Mouse (Mus musculus) lung, adult 2 months (tissue): ENCODE data around the gene Adam12. TPM values are rescaled to one million over a fixed set of nuclear protein-coding genes. Genes with fewer than 3 reads are reported as not detected.

Experiments used
- DNase-seq: peaks from one replicate; pipeline ENCODE4 v3.0.0; 2022
- H3K4me1 ChIP-seq: fragments of 200-500 bp; 2 replicates; pipeline ENCODE4 v1.6.1; 2011; ENCODE audit warnings: low read length; ENCODE audit not compliant: control insufficient read depth, insufficient read depth
- H3K4me3 ChIP-seq: fragments of 200-500 bp; replicated peaks from 2 replicates; pipeline ENCODE3; 2011; ENCODE audit warnings: low read depth, mild to moderate bottlenecking, control low read depth, low read length; ENCODE audit errors: extremely low read depth
- CTCF ChIP-seq: fragments of 200-500 bp; IDR thresholded peaks from 2 replicates; pipeline ENCODE4 v1.5.1; 2011; ENCODE audit warnings: mild to moderate bottlenecking, low read length, control low read depth; ENCODE audit not compliant: insufficient read depth
- POLR2A ChIP-seq: fragments of 200-500 bp; IDR thresholded peaks from 2 replicates; pipeline ENCODE4 v1.6.1; 2011; ENCODE audit warnings: low read depth, mild to moderate bottlenecking, control low read depth, low read length, borderline replicate concordance; ENCODE audit errors: extremely low read depth
- WGBS: fragments of 180-500 bp; shearing (Covaris S2); methylation state at CpG from one replicate; pipeline ENCODE4 v1.1.7; 2018; 5-methylcytosine and 5-hydroxymethylcytosine counted together
- polyA plus RNA-seq: library from polyadenylated mRNA; depleted of rRNA; stranded (reverse); fragments of >200 nt; gene quantifications from 2 replicates; pipeline ENCODE4 v1.2.3, GENCODE M21; 2012

The Adam12 gene
- polyA plus RNA-seq, 1 experiment = 1.1 TPM

DNA sequence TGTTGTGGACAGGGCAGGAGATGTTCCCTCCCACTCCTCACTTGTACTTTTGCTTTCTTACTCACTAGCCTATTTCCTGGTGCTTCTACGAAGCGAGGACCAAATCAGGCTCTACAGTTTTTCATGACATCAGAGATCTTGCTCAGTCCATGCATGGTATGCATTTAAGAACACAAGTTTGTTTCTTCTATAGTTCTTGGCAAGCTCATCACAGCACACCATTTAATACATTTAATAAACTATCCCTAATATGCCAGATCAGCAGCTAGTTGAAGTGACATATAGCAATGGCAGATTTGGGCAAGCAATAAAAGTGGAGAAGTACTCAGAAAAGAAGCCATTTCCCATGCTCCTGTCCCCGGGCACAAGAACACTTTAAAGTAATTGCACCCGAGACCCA lies 285.8 kb downstream of the Adam12 start:
- no peak for DNase-seq
- no peaks in the 10 kb centered on the region for H3K4me1 ChIP-seq
- no peak overlapping the region for H3K4me3 ChIP-seq
- 65% methylated on average over 4 of the region's 4 CpGs for WGBS
- no peak for TF ChIP-seq CTCF
- no peak for TF ChIP-seq POLR2A

DNA sequence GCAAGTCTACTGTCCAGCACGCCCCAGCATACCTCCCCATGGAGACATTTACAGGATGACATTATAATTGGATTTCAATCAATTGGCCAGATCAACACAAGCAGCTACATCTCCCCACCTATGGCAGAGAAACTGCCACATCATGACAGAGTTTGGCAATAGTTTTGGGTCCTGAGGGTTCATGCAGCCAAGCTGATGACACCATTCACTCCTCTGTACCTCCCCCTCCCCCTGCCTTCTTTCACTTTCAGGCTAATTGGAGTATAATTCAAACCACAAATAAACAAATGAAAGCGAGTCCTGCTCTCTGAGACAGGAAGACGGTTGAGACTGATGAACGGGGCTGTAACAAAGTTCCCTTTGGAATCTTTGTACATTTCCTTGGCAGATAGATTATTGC lies 291.5 kb downstream of the Adam12 start:
- no peak for TF ChIP-seq CTCF
- TF ChIP-seq POLR2A = no peak
- no peak overlapping the region for H3K4me3 ChIP-seq
- H3K4me1 ChIP-seq = no peaks in the 10 kb centered on the region
- no peak for DNase-seq
- WGBS = 48% methylated on average over 4 of the region's 4 CpGs

DNA sequence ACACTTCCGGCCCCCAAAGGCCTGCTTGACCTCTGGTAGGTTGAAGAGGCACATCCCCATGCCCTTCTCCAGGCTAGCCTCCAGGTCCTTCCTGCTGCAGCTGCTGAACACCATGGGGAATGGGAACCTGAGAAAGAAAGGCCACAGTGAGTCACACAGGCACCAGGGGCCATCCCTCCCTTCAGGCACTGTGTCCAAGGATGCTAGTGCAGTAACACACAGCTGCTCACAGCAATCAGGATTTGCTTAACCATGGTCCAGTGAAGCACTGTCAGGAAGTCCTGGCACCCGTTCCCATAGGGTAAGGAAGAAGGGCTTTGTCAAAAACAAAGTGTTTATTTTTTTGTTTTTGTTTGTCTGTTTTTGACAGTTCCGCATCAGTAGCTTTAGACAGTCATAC lies 294.5 kb downstream of the Adam12 start:
- 89% methylated on average over 3 of the region's 3 CpGs for WGBS
- DNase-seq = no peak
- TF ChIP-seq POLR2A (no peak), CTCF (no peak)
- Histone ChIP-seq H3K4me3 (no peak overlapping the region), H3K4me1 (no peaks in the 10 kb centered on the region)

DNA sequence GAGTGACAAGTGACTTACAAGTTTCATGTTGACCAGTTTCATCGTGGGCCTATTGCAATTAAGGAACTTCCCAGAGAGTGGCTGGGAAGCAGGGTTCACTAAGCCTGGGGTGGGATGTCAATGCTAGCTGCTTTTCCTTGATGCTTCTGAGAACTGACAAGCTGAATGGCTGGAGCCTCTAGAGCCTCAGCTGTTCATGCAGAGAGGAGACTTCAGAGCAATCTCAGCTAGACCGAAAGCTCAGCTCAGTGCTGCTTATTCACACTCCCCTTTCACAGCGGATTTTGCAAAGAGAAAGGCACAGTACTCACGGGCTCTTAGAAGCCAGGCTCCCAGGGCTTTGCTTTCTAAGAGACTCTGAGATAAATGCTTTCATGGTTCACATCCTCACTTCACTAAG lies 295.6 kb downstream of the Adam12 start:
- no peak for DNase-seq
- Histone ChIP-seq H3K4me3 (no peak overlapping the region), H3K4me1 (no peaks in the 10 kb centered on the region)
- no peak for TF ChIP-seq POLR2A
- WGBS = 83% methylated on average over 4 of the region's 4 CpGs

DNA sequence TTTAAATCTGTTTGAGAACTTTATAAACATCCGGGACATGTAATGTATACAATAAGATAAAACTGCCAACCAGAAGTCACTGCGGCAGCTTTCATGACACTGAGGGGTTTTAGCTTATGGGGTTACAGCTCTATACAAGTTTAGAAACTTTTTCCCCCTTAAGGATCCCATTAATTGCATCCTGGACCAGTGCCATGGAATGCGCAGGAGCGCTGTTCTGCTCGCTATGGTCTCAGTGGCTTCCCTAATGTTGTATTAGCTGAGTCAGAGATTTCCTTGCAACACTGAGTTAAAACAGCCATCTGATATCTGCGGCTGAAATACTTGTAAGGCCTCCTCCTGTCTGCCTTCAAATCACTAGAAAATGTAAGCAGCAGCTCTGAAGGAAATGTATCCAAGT lies 298.6 kb downstream of the Adam12 start:
- H3K4me3 ChIP-seq = no peak overlapping the region
- no peak for DNase-seq
- WGBS = 27% methylated on average over 6 of the region's 6 CpGs
- TF ChIP-seq CTCF (no peak), POLR2A (no peak)
- H3K4me1 ChIP-seq = no peaks in the 10 kb centered on the region

DNA sequence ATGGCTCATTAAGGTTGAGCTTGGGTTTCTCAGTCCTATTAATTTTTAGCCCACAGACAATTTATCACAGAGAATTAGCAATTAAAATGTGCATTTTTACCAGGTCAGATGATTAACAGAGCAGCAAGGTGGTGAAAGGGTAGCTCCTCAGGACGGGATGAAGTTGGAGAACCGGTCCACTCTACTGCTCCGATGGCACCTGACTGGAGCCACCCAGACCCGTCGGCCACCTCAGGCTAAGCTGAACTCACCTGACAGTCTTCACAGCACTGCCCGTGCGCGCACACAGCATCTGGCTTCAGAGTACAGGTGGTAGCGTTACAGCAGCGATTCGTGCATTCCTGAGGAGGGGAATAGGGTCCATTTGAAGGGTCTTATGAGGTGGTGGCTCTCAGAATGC lies 300.5 kb downstream of the Adam12 start:
- no peak for DNase-seq
- 95% methylated on average over 11 of the region's 11 CpGs for WGBS
- H3K4me3 ChIP-seq = no peak overlapping the region
- H3K4me1 ChIP-seq = no peaks in the 10 kb centered on the region
- TF ChIP-seq POLR2A (no peak), CTCF (no peak)

DNA sequence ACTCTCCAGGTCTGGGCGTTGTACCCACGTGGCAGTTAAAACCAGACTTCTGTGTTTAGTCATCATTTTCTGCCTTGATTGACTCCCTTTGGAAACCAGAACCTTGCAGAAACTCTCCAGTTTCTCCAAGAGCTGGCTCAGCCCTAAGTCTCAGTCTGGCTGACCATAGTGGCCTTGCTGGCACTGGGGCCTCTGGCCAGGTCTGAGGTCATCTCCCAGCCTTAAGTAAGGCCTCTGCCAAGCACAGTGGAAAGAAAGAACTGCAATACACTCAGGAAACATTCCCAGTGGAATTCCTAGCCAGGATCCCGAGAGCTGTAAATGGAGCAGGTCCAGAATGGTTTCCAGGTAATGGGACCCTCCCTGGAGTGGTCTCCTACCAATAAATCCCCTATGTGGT lies 303.0 kb downstream of the Adam12 start:
- H3K4me1 ChIP-seq = peaks cover 2% of the 10 kb centered on the region; the same call in 1 of the 2 replicates
- no peak overlapping the region for H3K4me3 ChIP-seq
- TF ChIP-seq POLR2A (no peak), CTCF (no peak)
- DNase-seq = no peak
- 79% methylated on average over 3 of the region's 3 CpGs for WGBS

DNA sequence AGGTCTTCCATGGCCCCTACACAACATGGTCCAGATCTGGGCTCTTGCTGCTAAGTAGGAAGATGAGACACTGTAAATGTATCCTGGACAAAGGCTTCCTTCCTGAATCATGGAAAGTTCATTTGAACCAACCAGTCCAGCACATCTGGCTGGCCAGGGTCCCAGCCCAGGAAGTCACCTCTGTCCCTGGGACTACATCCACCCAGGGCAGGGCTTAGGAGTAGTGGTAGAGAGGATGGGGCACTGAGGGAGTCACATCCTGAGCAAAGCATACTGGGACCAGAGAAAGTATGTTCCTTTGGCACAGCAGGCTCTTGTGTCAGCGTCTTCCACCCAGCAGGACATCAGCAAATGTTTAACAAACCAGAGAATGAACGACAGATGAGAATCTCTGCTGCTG lies 306.2 kb downstream of the Adam12 start:
- no peak for TF ChIP-seq POLR2A
- Histone ChIP-seq H3K4me3 (no peak overlapping the region), H3K4me1 (peaks cover 7% of the 10 kb centered on the region)
- no peak for DNase-seq
- 48% methylated on average over 2 of the region's 2 CpGs for WGBS

DNA sequence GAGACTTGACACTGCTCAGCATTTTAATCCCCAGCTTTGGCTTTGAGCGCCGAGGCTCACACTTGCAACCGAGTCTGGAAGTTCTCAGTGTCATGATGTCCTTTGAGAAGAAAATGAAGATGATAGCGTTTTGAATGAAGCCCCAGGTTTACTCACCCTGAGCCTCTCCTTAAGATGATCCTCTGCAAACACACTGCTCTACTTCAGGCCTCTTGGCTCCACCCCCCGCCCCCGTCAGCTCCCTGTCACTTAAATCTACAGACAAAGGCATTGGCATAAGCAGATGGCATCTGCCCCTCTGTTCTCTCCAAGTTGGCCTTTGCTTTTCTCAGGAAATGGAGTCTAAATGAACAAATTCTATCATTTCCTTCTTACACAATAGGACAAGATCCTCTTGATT lies 308.0 kb downstream of the Adam12 start:
- WGBS = 42% methylated on average over 6 of the region's 6 CpGs
- H3K4me3 ChIP-seq = no peak overlapping the region
- no peak for TF ChIP-seq CTCF
- TF ChIP-seq POLR2A = no peak
- no peak for DNase-seq
- peaks cover 10% of the 10 kb centered on the region for H3K4me1 ChIP-seq

DNA sequence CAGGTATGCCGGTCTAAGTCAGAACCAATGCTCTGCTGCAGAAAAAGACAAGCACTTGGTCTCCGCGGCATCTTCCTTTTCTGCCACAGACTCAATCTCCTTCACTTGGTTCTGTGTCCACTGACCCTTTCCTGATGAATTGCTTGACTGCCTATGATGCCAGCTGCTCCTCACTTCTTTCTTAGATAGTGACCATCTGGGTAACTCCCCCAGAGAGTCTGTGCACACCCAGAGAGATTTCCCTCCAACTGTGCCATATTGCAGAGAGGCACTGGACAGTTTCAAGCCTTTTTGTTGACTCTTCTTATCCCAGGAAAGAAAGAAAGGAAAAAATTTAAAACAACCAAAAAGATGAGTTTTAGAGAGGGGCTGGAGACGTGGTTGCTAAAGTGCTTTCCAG lies 310.7 kb downstream of the Adam12 start:
- TF ChIP-seq CTCF (no peak), POLR2A (no peak)
- DNase-seq = no peak
- Histone ChIP-seq H3K4me1 (peaks cover 10% of the 10 kb centered on the region), H3K4me3 (no peak overlapping the region)
- WGBS = 96% methylated on average over 4 of the region's 4 CpGs

DNA sequence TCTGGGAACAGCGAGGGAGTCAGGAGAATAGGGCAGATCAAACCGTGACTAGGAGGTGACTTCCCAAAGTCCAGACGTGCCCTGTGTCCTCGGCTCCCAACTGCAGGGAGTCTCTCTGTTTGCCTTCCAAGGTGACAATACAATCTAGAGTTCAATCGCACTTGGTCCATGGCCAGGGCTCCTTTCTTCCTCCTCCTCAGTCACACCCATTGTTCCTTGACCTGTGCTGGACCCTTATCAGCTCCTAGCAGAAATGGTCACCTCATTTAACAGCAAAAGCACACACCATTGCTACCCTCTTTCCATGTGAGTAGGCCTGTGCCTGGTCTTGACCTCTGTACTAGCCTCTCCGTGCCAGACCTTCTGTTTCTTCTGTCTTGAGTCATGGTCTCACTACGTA lies 311.2 kb downstream of the Adam12 start:
- no peak for TF ChIP-seq POLR2A
- TF ChIP-seq CTCF = no peak
- DNase-seq = no peak
- 67% methylated on average over 7 of the region's 7 CpGs for WGBS
- Histone ChIP-seq H3K4me3 (no peak overlapping the region), H3K4me1 (peaks cover 10% of the 10 kb centered on the region)
